Mouse (Mus musculus) intestine, embryonic 15.5 days (tissue): ENCODE data around the gene Ddx1. TPM values are rescaled to one million over a fixed set of nuclear protein-coding genes. Genes with fewer than 3 reads are reported as not detected.

ENCODE experiments used
- ATAC-seq: fragments of 200-750 bp; cut with Nextera tagmentation; 2 replicates; pipeline ENCODE4 v1.8.0; 2017; ENCODE audit warnings: moderate TSS enrichment, moderate library complexity
- H3K27ac ChIP-seq: fragments of 300-500 bp; sonication (generic); 2 replicates; pipeline ENCODE4 v1.5.1; 2015; ENCODE audit warnings: mild to moderate bottlenecking, inconsistent platforms
- H3K27me3 ChIP-seq: fragments of 300-500 bp; sonication (generic); replicated peaks from 2 replicates; pipeline ENCODE4 v1.6.1; 2015; ENCODE audit warnings: inconsistent platforms
- H3K36me3 ChIP-seq: fragments of 300-500 bp; sonication (generic); 2 replicates; pipeline ENCODE4 v1.6.1; 2015; ENCODE audit warnings: inconsistent platforms
- H3K4me1 ChIP-seq: fragments of 300-500 bp; sonication (generic); replicated peaks from 2 replicates; pipeline ENCODE4 v1.6.1; 2015; ENCODE audit warnings: inconsistent platforms
- H3K4me2 ChIP-seq: fragments of 300-500 bp; sonication (generic); replicated peaks from 2 replicates; pipeline ENCODE4 v1.6.1; 2015; ENCODE audit warnings: mild to moderate bottlenecking, inconsistent platforms
- H3K4me3 ChIP-seq: fragments of 300-500 bp; sonication (generic); replicated peaks from 2 replicates; pipeline ENCODE4 v1.5.1; 2015; ENCODE audit warnings: inconsistent platforms
- H3K9ac ChIP-seq: fragments of 300-500 bp; sonication (generic); 2 replicates; pipeline ENCODE4 v1.6.1; 2015; ENCODE audit warnings: inconsistent platforms
- H3K9me3 ChIP-seq: fragments of 300-500 bp; sonication (generic); 2 replicates; pipeline ENCODE4 v1.6.1; 2016; ENCODE audit warnings: inconsistent platforms
- WGBS: fragments of 180-500 bp; shearing (Covaris S2); methylation state at CpG from one replicate; pipeline ENCODE4 v1.1.7; 2015; 5-methylcytosine and 5-hydroxymethylcytosine counted together
- polyA plus RNA-seq: library from polyadenylated mRNA; unstranded; fragments of >200 nt; fragmentation: Nextera tagmentation; extraction: Ambion mirVana; gene quantifications from 2 replicates; pipeline ENCODE4 v1.2.1, GENCODE M21; 2015

Gene Ddx1
- polyA plus RNA-seq, result 122 and 133 TPM in 2 replicates

DNA sequence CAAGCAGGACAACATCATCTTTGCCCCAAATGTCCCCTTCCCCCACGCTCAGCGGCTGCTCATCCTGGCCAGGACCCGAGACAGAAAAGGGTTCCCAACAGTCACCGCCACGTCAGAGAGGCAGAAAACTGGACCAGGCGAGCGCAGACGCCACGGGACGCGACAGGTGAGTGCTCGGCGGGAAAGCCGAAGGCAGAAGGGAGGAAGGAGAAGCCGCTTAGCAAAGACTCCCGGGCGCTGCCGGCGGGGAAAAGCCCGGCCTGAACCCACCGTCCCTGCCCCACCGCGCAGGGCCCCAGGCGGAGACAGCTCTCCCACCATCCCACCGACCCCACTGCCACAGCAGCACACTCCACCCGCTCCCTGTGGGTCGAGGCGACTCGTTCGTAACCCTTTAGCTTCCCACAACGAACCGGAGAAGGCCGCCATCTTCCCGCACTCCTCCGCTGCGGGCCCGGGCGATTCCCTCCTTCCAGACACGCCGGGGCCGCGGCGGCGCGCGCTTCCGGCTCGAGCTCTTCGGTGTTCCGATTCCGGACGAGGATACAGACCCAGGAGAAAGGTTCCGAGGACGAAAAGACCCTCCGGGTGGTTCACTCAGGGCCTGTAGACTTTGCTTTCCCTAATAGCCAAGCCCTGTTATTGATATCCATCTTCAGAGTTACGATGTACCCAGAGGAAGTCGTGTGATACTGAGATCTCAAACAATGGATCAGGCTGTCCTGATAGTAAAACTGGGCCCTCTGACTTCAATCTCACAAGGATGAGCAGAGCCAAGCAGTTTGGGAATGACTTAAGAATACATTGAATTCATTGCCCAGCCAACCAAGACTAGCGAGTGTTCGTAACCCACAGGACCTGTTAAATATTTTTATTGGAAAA lies at the start of gene Ddx1:
Gene Ddx1, minus strand, starts transcription at position 523 of the 882 bp plus-strand sequence.
- Histone ChIP-seq H3K9me3 (no peaks in the 10 kb centered on the region), H3K27ac (peak within 1 kb of the TSS; percentile 85), H3K9ac (peak within 1 kb of the TSS; percentile 93), H3K4me1 (no peaks in the 10 kb centered on the region), H3K36me3 (0 out of 2 replicates have a peak, but pooled peaks cover 2% of the 10 kb centered on the region), H3K4me2 (peak within 1 kb of the TSS; percentile 52), H3K4me3 (peak within 1 kb of the TSS; percentile 86), H3K27me3 (no peaks in the 10 kb centered on the region)
- peak; percentile 94 for ATAC-seq
- WGBS, result 3% methylated on average over 57 of the region's 59 CpGs

DNA sequence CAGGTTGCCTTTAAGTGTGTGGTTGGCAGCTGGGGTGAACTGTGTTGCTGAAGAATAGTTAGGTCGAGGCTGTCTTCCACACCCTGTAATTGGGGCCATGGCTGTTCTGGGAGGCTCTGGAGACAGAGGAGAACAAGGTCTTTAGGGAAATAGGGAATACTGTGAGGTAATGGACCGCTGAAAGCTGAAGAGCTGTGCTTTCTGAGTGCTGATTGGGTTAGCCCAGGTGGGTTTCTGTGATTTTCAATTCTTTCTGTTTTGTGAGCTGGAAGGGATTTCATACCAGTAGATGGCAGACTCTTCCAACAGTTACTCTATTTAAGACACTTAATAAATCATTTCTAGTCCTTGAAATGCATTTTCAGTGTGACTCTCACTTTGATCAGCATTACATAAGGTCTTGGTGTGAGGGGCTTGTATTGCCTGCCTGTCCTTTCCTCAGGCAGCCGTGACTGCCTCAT lies 44.4 kb upstream of the Ddx1 start:
- H3K27me3 ChIP-seq, result no peaks in the 10 kb centered on the region
- no peak overlapping the region for H3K9ac ChIP-seq
- H3K4me2 ChIP-seq, result no peak overlapping the region
- H3K4me1 ChIP-seq, result no peaks in the 10 kb centered on the region
- no peak overlapping the region for H3K4me3 ChIP-seq
- no peaks in the 10 kb centered on the region for H3K36me3 ChIP-seq
- H3K9me3 ChIP-seq, result no peaks in the 10 kb centered on the region
- no peak for ATAC-seq
- 65% methylated on average over 3 of the region's 3 CpGs for WGBS
- H3K27ac ChIP-seq, result no peak overlapping the region

- Histone ChIP-seq H3K4me3 (no peak overlapping the region), H3K27ac (no peak overlapping the region), H3K9me3 (no peaks in the 10 kb centered on the region), H3K4me1 (no peaks in the 10 kb centered on the region), H3K27me3 (no peaks in the 10 kb centered on the region), H3K36me3 (no peaks in the 10 kb centered on the region), H3K9ac (no peak overlapping the region), H3K4me2 (no peak overlapping the region)
- ATAC-seq, result no peak
- WGBS, result 91% methylated on average over 2 of the region's 2 CpGs
Measured at GRCm38 (mm10) chr12:13291453-13291852, 42.4 kb upstream of the Ddx1 start.

DNA sequence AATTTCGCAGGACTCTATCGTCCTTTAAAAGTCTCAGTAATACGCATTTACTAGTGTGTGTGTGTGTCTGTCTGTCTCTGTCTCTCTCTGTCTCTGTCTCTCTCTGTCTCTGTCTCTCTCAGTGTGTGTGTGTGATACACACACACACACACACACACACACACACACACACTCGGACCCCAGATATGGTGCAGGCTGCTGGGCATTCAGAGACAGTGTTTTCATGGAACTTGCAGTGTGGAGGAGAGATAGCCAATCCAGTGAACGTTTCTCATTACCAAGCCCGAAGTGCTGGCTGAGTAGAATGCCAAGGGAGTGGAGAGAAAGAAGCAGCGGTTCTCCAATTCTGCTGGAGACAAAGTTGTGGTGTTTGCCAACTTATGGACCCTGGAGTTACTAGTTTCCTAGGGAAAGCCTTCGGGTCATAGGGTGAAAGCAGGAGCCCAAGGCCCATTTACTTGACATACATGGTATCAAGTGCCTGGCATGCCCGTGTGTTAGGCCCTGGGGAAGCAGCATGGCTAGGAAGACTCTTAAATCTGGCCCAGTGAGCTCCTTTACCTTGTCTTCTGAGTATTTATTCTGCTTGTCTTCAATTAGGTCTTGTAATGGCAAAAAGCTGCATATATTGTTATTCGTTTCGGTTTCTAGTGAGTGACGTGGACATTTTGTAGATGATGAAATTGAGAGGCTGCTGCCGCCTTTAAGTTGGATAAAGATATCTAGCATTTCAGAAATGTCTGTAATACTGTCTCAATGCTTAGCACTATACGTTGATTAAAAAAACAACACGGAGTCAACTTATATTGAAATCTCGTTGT lies 20.8 kb upstream of the Ddx1 start:
- H3K9ac ChIP-seq, result peak overlapping the region; percentile 72
- peak overlapping the region; percentile 81 for H3K4me3 ChIP-seq
- ATAC-seq, result peak; percentile 11
- no peaks in the 10 kb centered on the region for H3K9me3 ChIP-seq
- no peaks in the 10 kb centered on the region for H3K27me3 ChIP-seq
- H3K36me3 ChIP-seq, result 0 out of 2 replicates have a peak, but pooled peaks cover 2% of the 10 kb centered on the region
- peak overlapping the region; percentile 69 for H3K4me2 ChIP-seq
- 0 out of 2 replicates have a peak, but pooled peaks cover 10% of the 10 kb centered on the region for H3K4me1 ChIP-seq
- H3K27ac ChIP-seq, result peak overlapping the region; percentile 27; the same call in 1 of the 2 replicates
- 42% methylated on average over 16 of the region's 16 CpGs for WGBS

DNA sequence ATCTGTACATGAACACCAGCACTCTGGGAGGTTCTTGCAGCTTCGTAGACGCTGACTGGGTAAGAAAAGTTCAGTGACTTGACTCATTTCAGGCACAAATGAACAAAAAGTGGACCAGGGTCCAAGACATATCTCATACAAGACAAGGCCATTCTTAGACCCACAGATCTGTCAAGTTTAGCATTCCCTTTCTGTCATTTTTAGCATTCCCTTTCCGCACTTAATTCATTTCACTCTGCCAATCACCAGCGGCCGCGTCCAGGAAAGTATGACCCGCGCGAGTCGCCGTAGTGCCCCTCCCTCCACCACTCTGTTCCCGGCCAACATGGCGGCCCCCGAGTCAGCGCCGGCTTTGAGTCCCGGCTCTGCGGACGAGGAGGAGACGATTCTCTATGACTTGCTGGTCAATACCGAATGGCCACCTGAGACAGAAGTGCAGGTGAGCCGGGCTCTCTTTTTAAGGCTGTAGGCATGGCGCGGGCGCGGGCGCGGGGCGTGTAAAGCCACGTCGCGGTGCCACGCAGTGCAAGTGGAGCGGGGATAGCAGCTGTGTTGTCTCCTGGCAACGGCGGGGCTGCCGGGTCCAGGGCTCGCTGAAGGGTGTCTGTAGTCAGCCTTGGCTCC lies 19.9 kb upstream of the Ddx1 start, which contains the start of gene Nbas:
Gene Nbas, plus strand, starts transcription at position 308 of the 624 bp plus-strand sequence.
- peak within 1 kb of the TSS; percentile 27; the same call in 1 of the 2 replicates for H3K27ac ChIP-seq
- 0 out of 2 replicates have a peak, but pooled peaks cover 10% of the 10 kb centered on the region for H3K4me1 ChIP-seq
- peak within 1 kb of the TSS; percentile 72 for H3K9ac ChIP-seq
- 0 out of 2 replicates have a peak, but pooled peaks cover under 1% of the 10 kb centered on the region for H3K36me3 ChIP-seq
- H3K27me3 ChIP-seq, result no peaks in the 10 kb centered on the region
- peak within 1 kb of the TSS; percentile 81 for H3K4me3 ChIP-seq
- 3% methylated on average over 38 of the region's 38 CpGs for WGBS
- no peaks in the 10 kb centered on the region for H3K9me3 ChIP-seq
- H3K4me2 ChIP-seq, result peak within 1 kb of the TSS; percentile 69
- ATAC-seq, result peak; percentile 92

DNA sequence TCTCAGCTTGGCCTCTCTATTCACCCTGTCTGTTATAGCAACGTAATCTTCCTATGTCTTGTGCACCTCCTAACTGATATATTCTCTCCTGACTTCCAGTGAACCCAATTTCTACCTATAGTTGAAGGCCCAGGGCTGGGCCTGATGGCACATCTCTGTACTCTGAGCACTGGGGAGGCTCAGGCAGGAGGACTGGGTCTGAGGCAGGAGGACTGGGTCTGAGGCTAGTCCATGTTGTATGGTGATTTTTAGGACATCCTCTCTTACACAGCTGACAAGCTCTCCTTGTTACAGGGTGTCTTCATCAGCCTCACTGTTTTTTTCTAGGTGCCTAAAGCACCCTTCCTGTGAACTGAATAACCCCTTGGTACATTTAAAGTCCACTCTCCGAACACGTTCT lies 19.4 kb upstream of the Ddx1 start:
- H3K4me3 ChIP-seq, result peak overlapping the region; percentile 81; the same call in 1 of the 2 replicates
- H3K27ac ChIP-seq, result no peak overlapping the region
- 39% methylated on average over 3 of the region's 3 CpGs for WGBS
- H3K36me3 ChIP-seq, result no peaks in the 10 kb centered on the region
- 0 out of 2 replicates have a peak, but pooled peaks cover 10% of the 10 kb centered on the region for H3K4me1 ChIP-seq
- H3K9me3 ChIP-seq, result no peaks in the 10 kb centered on the region
- H3K9ac ChIP-seq, result 0 out of 2 replicates have a peak overlapping the region, but pooled peaks have one; percentile 72
- ATAC-seq, result peak; percentile 31
- H3K27me3 ChIP-seq, result no peaks in the 10 kb centered on the region
- peak overlapping the region; percentile 69 for H3K4me2 ChIP-seq

DNA sequence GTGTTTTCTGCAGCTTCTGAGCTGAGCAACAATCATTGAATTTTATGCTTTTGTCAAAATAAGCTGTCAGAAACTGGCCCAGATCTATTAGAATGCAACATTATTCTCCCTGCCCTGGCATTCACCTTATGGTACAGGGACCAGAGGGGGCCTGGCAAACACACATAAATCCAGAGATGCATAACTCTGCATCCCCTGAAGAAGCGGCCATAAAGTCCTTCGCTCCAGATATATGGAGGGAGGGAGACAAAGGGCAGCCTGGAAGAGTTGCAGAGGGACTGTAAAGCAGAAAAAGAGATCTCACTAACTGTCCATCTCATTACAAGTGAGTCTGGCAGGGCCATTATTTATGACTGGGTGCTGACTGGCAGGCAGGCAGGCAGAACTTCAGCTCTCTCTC lies 6.7 kb upstream of the Ddx1 start:
- Histone ChIP-seq H3K4me3 (no peak overlapping the region), H3K27me3 (no peaks in the 10 kb centered on the region), H3K36me3 (no peaks in the 10 kb centered on the region), H3K4me2 (no peak overlapping the region), H3K9me3 (no peaks in the 10 kb centered on the region), H3K27ac (no peak overlapping the region), H3K4me1 (no peaks in the 10 kb centered on the region), H3K9ac (no peak overlapping the region)
- 56% methylated on average over 2 of the region's 2 CpGs for WGBS
- no peak for ATAC-seq

DNA sequence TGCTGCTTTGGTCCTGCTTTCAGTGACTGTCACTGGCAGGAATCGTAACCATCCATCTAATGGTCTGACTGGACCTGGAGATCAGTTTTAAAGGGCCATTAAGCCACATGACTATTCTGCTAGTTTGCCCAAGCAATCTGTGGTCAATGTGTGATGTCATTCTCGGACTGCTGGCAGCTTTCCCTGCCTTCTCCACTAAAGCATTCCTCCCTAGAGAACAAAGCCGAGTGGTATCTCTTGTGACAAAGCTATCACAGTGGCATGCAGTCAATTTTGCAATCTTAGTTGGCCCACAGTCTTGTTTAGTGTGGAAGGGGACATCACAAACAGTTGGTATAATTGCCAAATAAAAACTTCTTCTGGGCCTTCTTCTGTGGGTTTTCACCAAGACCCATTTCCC lies 6.1 kb upstream of the Ddx1 start:
- Histone ChIP-seq H3K36me3 (no peaks in the 10 kb centered on the region), H3K27ac (no peak overlapping the region), H3K4me2 (no peak overlapping the region), H3K4me3 (no peak overlapping the region), H3K9me3 (no peaks in the 10 kb centered on the region), H3K9ac (no peak overlapping the region), H3K27me3 (no peaks in the 10 kb centered on the region), H3K4me1 (no peaks in the 10 kb centered on the region)
- no peak for ATAC-seq
- WGBS, result 39% methylated on average over 3 of the region's 3 CpGs

- no peaks in the 10 kb centered on the region for H3K27me3 ChIP-seq
- no peak overlapping the region for H3K9ac ChIP-seq
- H3K27ac ChIP-seq, result no peak overlapping the region
- ATAC-seq, result peak; percentile 16; the same call in 1 of the 2 replicates
- no peaks in the 10 kb centered on the region for H3K36me3 ChIP-seq
- 82% methylated on average over 3 of the region's 3 CpGs for WGBS
- H3K9me3 ChIP-seq, result no peaks in the 10 kb centered on the region
- H3K4me2 ChIP-seq, result peak overlapping the region; percentile 52
- no peaks in the 10 kb centered on the region for H3K4me1 ChIP-seq
- peak overlapping the region; percentile 86 for H3K4me3 ChIP-seq
Measured at GRCm38 (mm10) chr12:13249573-13249919, 533 bp upstream of the Ddx1 start.

GRCm38 (mm10) chr12:13242453-13242852 lies 6.6 kb downstream of the Ddx1 start:
- Histone ChIP-seq H3K27ac (no peak overlapping the region), H3K4me2 (no peak overlapping the region), H3K36me3 (peaks cover 30% of the 10 kb centered on the region), H3K4me3 (no peak overlapping the region), H3K27me3 (no peaks in the 10 kb centered on the region), H3K4me1 (no peaks in the 10 kb centered on the region), H3K9ac (no peak overlapping the region), H3K9me3 (no peaks in the 10 kb centered on the region)
- no peak for ATAC-seq

GRCm38 (mm10) chr12:13218101-13218514 lies 30.9 kb downstream of the Ddx1 start:
- Histone ChIP-seq H3K4me1 (peaks cover 4% of the 10 kb centered on the region; the same call in 1 of the 2 replicates), H3K27me3 (no peaks in the 10 kb centered on the region), H3K9me3 (no peaks in the 10 kb centered on the region), H3K9ac (no peak overlapping the region), H3K4me3 (no peak overlapping the region), H3K4me2 (peak overlapping the region; percentile 31), H3K27ac (peak overlapping the region; percentile 84), H3K36me3 (peaks cover 9% of the 10 kb centered on the region)
- ATAC-seq, result peak; percentile 76
- WGBS, result 69% methylated on average over 8 of the region's 8 CpGs
